Mouse (Mus musculus) stomach, embryonic 15.5 days (tissue): ENCODE results near the gene Cdh4. TPM values are rescaled to one million over a fixed set of nuclear protein-coding genes. Genes with fewer than 3 reads are reported as not detected.
A peak's percentile ranks its signal among the peaks of the same experiment; 100 is the strongest.

Experiments
- ATAC-seq: fragments of 200-750 bp; cut with Nextera tagmentation; 2 replicates; pipeline ENCODE4 v1.8.0; 2017; ENCODE audit warnings: low read depth, moderate number of reproducible peaks, moderate TSS enrichment; ENCODE audit not compliant: insufficient read depth, low FRiP score
- H3K27ac ChIP-seq: fragments of 300-500 bp; sonication (generic); 2 replicates; pipeline ENCODE4 v1.5.1; 2015; ENCODE audit warnings: mild to moderate bottlenecking, inconsistent platforms
- H3K27me3 ChIP-seq: fragments of 300-500 bp; sonication (generic); replicated peaks from 2 replicates; pipeline ENCODE4 v1.6.1; 2015; ENCODE audit warnings: inconsistent platforms
- H3K36me3 ChIP-seq: fragments of 300-500 bp; sonication (generic); 2 replicates; pipeline ENCODE4 v1.6.1; 2015; ENCODE audit warnings: inconsistent platforms
- H3K4me1 ChIP-seq: fragments of 300-500 bp; sonication (generic); 2 replicates; pipeline ENCODE4 v1.6.1; 2015; ENCODE audit warnings: inconsistent platforms
- H3K4me2 ChIP-seq: fragments of 300-500 bp; sonication (generic); 2 replicates; pipeline ENCODE4 v1.6.1; 2015; ENCODE audit warnings: mild to moderate bottlenecking, inconsistent platforms
- H3K4me3 ChIP-seq: fragments of 300-500 bp; sonication (generic); replicated peaks from 2 replicates; pipeline ENCODE4 v1.5.1; 2015; ENCODE audit warnings: inconsistent platforms
- H3K9ac ChIP-seq: fragments of 300-500 bp; sonication (generic); 2 replicates; pipeline ENCODE4 v1.6.1; 2015; ENCODE audit warnings: inconsistent platforms
- H3K9me3 ChIP-seq: fragments of 300-500 bp; sonication (generic); 2 replicates; pipeline ENCODE4 v1.6.1; 2016; ENCODE audit warnings: inconsistent platforms
- WGBS: fragments of 180-500 bp; shearing (Covaris S2); methylation state at CpG from one replicate; pipeline ENCODE4 v1.1.7; 2015; 5-methylcytosine and 5-hydroxymethylcytosine counted together
- polyA plus RNA-seq: library from polyadenylated mRNA; unstranded; fragments of >200 nt; fragmentation: Nextera tagmentation; extraction: Ambion mirVana; gene quantifications from 2 replicates; pipeline ENCODE4 v1.2.1, GENCODE M21; 2015

Cdh4 gene
- polyA plus RNA-seq, 1 experiment from 2014 or later = 3.6 TPM

- H3K9ac ChIP-seq = no peak overlapping the region
- H3K4me2 ChIP-seq = no peak overlapping the region
- H3K4me1 ChIP-seq = no peaks in the 10 kb centered on the region
- no peak overlapping the region for H3K27ac ChIP-seq
- H3K36me3 ChIP-seq = peaks cover 16% of the 10 kb centered on the region; the same call in 1 of the 2 replicates
- WGBS = 74% methylated on average over 2 of the region's 2 CpGs
- no peaks in the 10 kb centered on the region for H3K27me3 ChIP-seq
- no peak overlapping the region for H3K4me3 ChIP-seq
- no peaks in the 10 kb centered on the region for H3K9me3 ChIP-seq
- no peak for ATAC-seq
Measured at GRCm38 (mm10) chr2:179914246-179914645, 472.0 kb downstream of the Cdh4 start.

- no peak overlapping the region for H3K4me3 ChIP-seq
- no peaks in the 10 kb centered on the region; the same call in 1 of the 2 replicates for H3K9me3 ChIP-seq
- no peaks in the 10 kb centered on the region for H3K27me3 ChIP-seq
- H3K4me1 ChIP-seq = no peaks in the 10 kb centered on the region
- no peak overlapping the region for H3K9ac ChIP-seq
- H3K27ac ChIP-seq = no peak overlapping the region
- H3K36me3 ChIP-seq = peaks cover 24% of the 10 kb centered on the region
- WGBS = 26% methylated on average over 5 of the region's 5 CpGs
- ATAC-seq = peak; percentile 64; the same call in 1 of the 2 replicates
- no peak overlapping the region for H3K4me2 ChIP-seq
Measured at GRCm38 (mm10) chr2:179916877-179917673, 474.8 kb downstream of the Cdh4 start.

- no peak overlapping the region for H3K4me2 ChIP-seq
- no peak overlapping the region for H3K9ac ChIP-seq
- no peaks in the 10 kb centered on the region for H3K27me3 ChIP-seq
- H3K27ac ChIP-seq = no peak overlapping the region
- peaks cover 29% of the 10 kb centered on the region for H3K36me3 ChIP-seq
- no peak overlapping the region for H3K4me3 ChIP-seq
- H3K9me3 ChIP-seq = no peaks in the 10 kb centered on the region; the same call in 1 of the 2 replicates
- WGBS = 69% methylated on average over 4 of the region's 4 CpGs
- H3K4me1 ChIP-seq = no peaks in the 10 kb centered on the region
- ATAC-seq = no peak
Measured at GRCm38 (mm10) chr2:179920042-179920441, 477.8 kb downstream of the Cdh4 start.

- Histone ChIP-seq H3K9me3 (no peaks in the 10 kb centered on the region; the same call in 1 of the 2 replicates), H3K27ac (no peak overlapping the region), H3K9ac (no peak overlapping the region), H3K27me3 (no peaks in the 10 kb centered on the region), H3K4me1 (no peaks in the 10 kb centered on the region), H3K4me2 (no peak overlapping the region), H3K36me3 (peaks cover 28% of the 10 kb centered on the region), H3K4me3 (no peak overlapping the region)
- 94% methylated on average over 8 of the region's 8 CpGs for WGBS
- no peak for ATAC-seq
Measured at GRCm38 (mm10) chr2:179921021-179921653, 478.9 kb downstream of the Cdh4 start.

GRCm38 (mm10) chr2:179924038-179924437 is 481.8 kb downstream of the Cdh4 start:
- H3K36me3 ChIP-seq = peaks cover 31% of the 10 kb centered on the region
- H3K4me1 ChIP-seq = no peaks in the 10 kb centered on the region
- H3K4me3 ChIP-seq = no peak overlapping the region
- H3K27ac ChIP-seq = no peak overlapping the region
- no peak overlapping the region for H3K9ac ChIP-seq
- 91% methylated on average over 6 of the region's 6 CpGs for WGBS
- H3K4me2 ChIP-seq = no peak overlapping the region
- H3K27me3 ChIP-seq = no peaks in the 10 kb centered on the region
- ATAC-seq = no peak
- H3K9me3 ChIP-seq = no peaks in the 10 kb centered on the region; the same call in 1 of the 2 replicates

- Histone ChIP-seq H3K27me3 (no peaks in the 10 kb centered on the region), H3K4me2 (no peak overlapping the region), H3K4me3 (no peak overlapping the region), H3K9me3 (no peaks in the 10 kb centered on the region), H3K4me1 (no peaks in the 10 kb centered on the region), H3K27ac (no peak overlapping the region), H3K36me3 (peaks cover 36% of the 10 kb centered on the region), H3K9ac (no peak overlapping the region)
- WGBS = 93% methylated on average over 13 of the region's 13 CpGs
- ATAC-seq = no peak
Measured at GRCm38 (mm10) chr2:179929166-179929565, 486.9 kb downstream of the Cdh4 start.

GRCm38 (mm10) chr2:179931741-179932140 is 489.5 kb downstream of the Cdh4 start:
- H3K4me3 ChIP-seq = no peak overlapping the region
- no peak overlapping the region for H3K4me2 ChIP-seq
- no peak overlapping the region for H3K27ac ChIP-seq
- H3K4me1 ChIP-seq = no peaks in the 10 kb centered on the region
- H3K36me3 ChIP-seq = peaks cover 30% of the 10 kb centered on the region; the same call in 1 of the 2 replicates
- WGBS = 89% methylated on average over 16 of the region's 16 CpGs
- H3K9ac ChIP-seq = no peak overlapping the region
- no peaks in the 10 kb centered on the region for H3K9me3 ChIP-seq
- no peak for ATAC-seq
- no peaks in the 10 kb centered on the region for H3K27me3 ChIP-seq

- Histone ChIP-seq H3K27ac (no peak overlapping the region), H3K9ac (no peak overlapping the region), H3K4me2 (no peak overlapping the region), H3K4me1 (no peaks in the 10 kb centered on the region), H3K9me3 (no peaks in the 10 kb centered on the region), H3K27me3 (no peaks in the 10 kb centered on the region), H3K36me3 (peaks cover 29% of the 10 kb centered on the region), H3K4me3 (no peak overlapping the region)
- ATAC-seq = no peak
- 72% methylated on average over 3 of the region's 3 CpGs for WGBS
Measured at GRCm38 (mm10) chr2:179934165-179934564, 491.9 kb downstream of the Cdh4 start.

- 61% methylated on average over 4 of the region's 4 CpGs for WGBS
- Histone ChIP-seq H3K4me1 (no peaks in the 10 kb centered on the region; the same call in 1 of the 2 replicates), H3K4me3 (no peak overlapping the region), H3K27me3 (no peaks in the 10 kb centered on the region), H3K9ac (no peak overlapping the region), H3K36me3 (peaks cover 9% of the 10 kb centered on the region), H3K27ac (no peak overlapping the region), H3K4me2 (no peak overlapping the region), H3K9me3 (no peaks in the 10 kb centered on the region)
- no peak for ATAC-seq
Measured at GRCm38 (mm10) chr2:179937091-179937490, 494.9 kb downstream of the Cdh4 start.

GRCm38 (mm10) chr2:179941696-179942095 is 499.5 kb downstream of the Cdh4 start:
- Histone ChIP-seq H3K4me2 (no peak overlapping the region), H3K27me3 (no peaks in the 10 kb centered on the region), H3K4me1 (peaks cover 7% of the 10 kb centered on the region; the same call in 1 of the 2 replicates), H3K9me3 (no peaks in the 10 kb centered on the region), H3K27ac (no peak overlapping the region), H3K9ac (no peak overlapping the region), H3K4me3 (no peak overlapping the region), H3K36me3 (peaks cover 3% of the 10 kb centered on the region; the same call in 1 of the 2 replicates)
- 100% methylated on average over 1 of the region's 1 CpGs for WGBS
- no peak for ATAC-seq

GRCm38 (mm10) chr2:179945051-179945450 is 502.8 kb downstream of the Cdh4 start:
- Histone ChIP-seq H3K4me1 (peaks cover 19% of the 10 kb centered on the region), H3K36me3 (no peaks in the 10 kb centered on the region), H3K9ac (no peak overlapping the region), H3K27ac (no peak overlapping the region), H3K9me3 (no peaks in the 10 kb centered on the region), H3K4me3 (no peak overlapping the region), H3K4me2 (no peak overlapping the region), H3K27me3 (no peaks in the 10 kb centered on the region)
- 51% methylated on average over 4 of the region's 4 CpGs for WGBS
- ATAC-seq = no peak

GRCm38 (mm10) chr2:179946496-179946895 is 504.3 kb downstream of the Cdh4 start:
- no peaks in the 10 kb centered on the region for H3K36me3 ChIP-seq
- WGBS = 87% methylated on average over 6 of the region's 6 CpGs

More at GRCm38 (mm10) chr2:179946496-179946895, 504.3 kb downstream of the Cdh4 start:
- H3K27me3 ChIP-seq = no peaks in the 10 kb centered on the region
- H3K4me2 ChIP-seq = no peak overlapping the region
- H3K4me1 ChIP-seq = peaks cover 20% of the 10 kb centered on the region
- ATAC-seq = no peak
- H3K9me3 ChIP-seq = no peaks in the 10 kb centered on the region
- no peak overlapping the region for H3K4me3 ChIP-seq
- no peak overlapping the region for H3K9ac ChIP-seq
- no peak overlapping the region for H3K27ac ChIP-seq
